Mouse (Mus musculus): ENCODE data around the gene Pdzk1.

The Pdzk1 gene

DNA sequence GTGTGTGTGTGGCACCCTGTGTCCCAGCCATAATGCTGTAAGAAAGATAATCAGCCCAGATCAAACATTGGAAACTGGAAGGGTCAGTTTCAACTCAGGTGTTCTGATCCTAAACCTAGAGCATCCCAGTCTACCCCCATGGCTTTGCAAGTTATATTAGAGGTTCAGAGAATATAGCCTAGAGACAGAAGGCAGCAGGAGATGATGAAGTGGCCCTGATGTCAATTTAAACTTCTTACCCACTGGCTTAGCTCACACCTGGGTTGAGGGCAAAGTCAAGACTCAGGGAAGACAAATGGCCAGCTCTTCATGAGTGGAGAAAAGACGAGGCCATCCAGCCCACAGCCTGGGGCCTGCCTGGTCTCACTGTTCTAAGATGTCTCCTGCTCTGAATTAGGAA is at the start of gene Pdzk1, which contains the start of gene Cd160:
Pdzk1 (plus strand) TSS at position 301 of the 400 bp plus-strand sequence.
Cd160 (minus strand) TSS at position 368 of the 400 bp plus-strand sequence.
- DNase-seq = no peak

DNA sequence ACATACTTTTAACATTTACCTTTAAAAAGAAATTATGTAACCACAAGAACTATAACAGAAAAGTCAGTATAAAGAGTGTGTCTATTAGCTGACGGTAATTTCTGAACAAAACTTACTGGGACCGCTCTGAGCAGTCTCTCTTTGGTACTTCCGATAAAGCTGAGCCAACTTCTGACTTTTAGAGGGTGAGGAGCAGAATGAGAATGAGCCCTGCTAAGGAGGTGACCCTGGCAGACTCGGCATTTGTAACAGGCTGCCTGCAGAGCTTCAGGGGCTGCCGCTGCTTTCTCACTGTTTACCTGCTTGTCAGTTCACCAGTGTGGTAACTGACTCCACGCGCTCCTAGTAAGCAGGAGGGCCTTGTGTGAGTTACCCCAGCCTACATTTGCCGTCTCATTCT is 46.8 kb upstream of the Pdzk1 start:
- DNase-seq = no peak

DNA sequence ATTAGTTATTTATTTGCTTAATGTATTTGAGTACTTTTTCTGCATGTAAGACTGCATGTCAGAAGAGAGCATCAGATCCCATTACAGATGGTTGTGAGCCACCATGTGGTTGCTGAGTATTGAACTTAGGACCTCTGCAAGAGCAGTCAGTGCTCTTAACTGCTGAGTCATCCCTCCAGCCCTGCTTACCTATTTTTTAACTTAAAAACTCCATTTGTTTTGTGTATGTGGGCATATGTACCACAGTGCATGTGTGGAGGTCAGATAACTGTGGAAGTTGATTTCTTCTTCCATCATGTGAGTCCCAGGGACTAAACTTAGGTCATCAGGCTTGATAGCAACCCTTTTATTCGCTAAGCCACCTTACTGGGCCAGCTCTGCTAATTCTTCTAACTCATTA is 41.3 kb upstream of the Pdzk1 start:
- DNase-seq = no peak

DNA sequence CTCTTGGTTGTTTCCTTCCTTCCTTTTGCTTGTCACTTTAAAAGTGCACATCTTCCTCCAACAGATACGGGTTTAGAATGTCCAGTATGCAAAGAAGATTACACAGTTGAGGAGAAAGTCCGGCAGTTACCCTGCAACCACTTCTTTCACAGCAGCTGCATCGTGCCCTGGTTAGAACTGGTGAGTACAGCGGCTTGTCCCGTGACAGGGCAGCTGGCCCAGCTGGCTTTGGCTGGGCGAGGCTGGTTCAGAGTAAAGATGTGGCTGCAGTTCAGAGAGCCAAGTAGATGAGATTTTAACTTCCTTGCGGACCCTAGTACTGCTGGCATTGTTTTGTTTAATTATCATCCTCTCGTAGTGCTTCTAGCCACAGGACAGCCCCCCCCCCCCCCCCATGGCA is 40.6 kb upstream of the Pdzk1 start:
- no peak for DNase-seq

DNA sequence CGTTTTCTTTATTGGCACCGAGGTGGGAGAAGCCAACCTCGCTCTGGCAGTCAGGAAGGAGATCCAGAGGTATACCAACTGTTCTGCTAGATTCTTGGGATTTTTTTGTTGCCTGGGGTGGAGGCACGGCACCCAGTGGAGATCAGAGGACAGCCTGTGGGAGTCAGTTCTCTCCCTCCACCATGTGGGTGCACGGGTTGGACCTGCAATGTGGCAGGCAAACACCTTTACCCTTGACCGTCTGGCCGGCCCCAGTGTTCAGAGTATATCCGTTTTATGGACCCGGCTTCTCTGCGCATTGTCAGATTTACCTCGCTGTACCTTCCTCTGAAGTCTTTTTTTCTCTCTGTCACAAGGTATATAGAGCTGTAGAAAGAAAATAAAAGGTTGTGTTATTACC is 28.8 kb upstream of the Pdzk1 start:
- no peak for DNase-seq

DNA sequence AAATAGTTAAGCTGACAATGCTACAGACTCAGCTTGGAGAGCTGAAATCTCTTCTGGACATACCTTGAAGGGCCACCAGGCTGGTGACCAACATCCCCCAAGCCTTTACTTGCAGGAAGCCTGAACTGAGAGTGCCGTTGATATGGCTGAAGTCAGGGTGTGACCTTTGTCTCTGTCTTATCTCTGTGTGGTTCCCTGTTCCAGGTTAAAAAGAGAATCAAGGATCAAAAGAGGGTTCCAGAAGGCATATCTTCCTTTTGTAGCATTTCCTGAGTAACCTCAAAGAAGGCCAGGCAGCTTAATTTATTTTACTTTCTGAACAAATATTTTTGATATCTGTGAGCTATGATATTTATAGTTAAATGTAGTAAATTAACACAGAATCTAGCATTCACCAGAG is 26.9 kb upstream of the Pdzk1 start:
- no peak for DNase-seq

DNA sequence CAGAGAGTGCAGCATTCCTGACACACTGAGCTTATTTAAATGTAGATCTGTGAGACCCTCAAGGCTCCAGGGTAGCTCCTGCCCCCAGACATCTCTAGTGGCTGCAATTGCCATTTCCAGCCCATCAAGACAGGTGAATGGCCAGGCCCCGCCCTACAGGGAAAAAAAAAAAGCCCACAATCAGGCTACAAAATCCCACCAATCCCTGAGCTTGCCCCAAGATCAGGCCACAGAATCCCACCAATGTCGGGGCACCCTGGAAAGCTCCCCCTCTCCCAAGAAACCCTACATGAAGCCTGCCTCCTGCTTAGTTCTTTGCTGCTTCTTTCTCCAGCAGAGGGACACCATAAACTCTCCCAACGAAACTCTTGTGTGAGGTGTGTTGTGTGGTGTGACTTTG is 20.9 kb upstream of the Pdzk1 start:
- DNase-seq = no peak

DNA sequence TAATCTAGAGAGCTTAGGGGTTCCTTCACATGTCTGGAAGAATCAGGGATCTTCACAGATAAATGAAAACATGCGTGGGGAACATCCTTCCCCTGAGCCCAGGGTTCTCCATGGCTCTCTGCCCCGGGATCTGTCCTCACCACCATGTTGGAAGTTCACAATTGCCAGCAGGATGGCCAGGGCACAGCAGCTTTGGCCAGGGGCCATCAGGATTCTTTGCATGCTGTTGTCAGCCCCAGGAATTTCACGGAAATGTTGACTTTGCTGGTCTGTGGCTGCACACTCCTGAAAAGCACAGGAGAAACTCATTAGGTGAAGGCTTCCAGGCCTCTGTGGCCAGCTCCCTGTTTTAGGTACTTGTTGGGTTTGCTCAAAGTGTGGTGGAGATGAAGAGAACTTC is 20.4 kb upstream of the Pdzk1 start:
- DNase-seq = no peak

DNA sequence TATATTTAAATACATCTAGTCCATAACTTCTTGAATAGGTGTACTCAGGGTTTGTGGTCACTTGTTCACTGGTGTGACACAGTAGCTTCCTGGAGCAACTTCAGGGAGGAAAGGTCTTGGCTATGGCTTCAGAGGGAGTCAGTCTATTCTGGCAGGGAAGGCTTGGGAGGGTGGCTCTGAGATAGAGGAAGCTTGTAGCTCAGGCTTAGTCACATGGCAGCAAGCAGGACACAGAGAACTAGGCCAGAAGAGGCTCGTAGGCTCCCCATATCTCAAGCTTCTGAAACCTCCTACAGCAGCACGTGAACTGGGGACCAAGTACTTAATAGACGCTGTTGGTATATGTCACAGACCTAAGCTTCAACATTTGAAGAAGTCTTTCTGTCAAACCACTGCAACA is 17.9 kb upstream of the Pdzk1 start:
- DNase-seq = no peak

DNA sequence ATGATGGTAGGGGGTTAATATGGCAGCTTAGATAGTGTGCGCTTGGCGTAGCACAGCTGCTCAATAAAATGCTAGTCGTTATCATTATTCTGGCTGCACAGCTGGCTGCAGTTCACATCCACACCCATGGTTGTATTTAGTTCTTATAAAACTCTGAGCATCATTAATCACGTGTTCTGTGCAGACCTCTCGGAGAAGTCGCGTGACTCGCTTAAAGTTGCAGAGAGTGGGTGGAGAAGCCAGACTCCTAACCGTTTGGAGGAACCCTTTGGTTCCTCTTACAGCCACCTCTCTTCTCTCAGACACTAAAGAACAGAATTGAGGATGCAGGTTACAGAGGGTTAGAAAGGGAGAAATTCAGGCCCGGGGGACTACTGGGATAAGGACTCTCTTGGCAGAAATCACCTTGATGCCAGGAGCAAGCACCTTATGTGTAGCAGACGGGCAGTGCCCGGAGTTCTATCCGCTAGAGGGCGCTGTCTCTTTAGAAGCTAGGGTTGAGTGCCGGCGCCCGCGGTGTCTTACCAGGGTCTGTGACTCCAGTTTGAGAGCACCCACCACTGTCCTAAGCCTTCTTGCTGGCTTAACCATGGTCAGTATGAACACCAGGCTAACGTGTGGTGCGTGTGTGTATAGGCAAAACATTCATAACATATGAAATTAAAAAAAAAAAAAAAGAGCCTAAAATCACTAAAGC is 16.5 kb upstream of the Pdzk1 start:
- peak; percentile 67 to 72 for DNase-seq

DNA sequence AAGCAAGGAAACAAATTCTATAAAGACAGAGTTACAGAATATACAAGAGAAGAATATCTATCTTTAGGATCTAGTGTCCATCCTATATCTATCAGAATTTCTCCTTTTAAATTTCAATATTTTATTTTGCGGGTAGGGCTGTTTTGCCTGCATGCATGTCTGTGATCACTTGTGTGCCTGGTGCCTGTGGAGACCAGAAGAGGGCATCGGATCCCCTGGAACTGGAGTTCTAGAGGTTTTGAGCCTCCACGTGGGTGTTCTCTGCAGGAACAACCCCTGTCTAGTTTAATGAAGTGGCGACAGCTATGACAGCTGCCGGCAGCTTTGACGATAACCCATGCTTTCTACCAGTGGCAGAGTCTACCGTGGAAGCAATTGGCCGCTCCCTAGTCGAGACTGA is 16.0 kb upstream of the Pdzk1 start:
- DNase-seq = peak; percentile 27 to 32

DNA sequence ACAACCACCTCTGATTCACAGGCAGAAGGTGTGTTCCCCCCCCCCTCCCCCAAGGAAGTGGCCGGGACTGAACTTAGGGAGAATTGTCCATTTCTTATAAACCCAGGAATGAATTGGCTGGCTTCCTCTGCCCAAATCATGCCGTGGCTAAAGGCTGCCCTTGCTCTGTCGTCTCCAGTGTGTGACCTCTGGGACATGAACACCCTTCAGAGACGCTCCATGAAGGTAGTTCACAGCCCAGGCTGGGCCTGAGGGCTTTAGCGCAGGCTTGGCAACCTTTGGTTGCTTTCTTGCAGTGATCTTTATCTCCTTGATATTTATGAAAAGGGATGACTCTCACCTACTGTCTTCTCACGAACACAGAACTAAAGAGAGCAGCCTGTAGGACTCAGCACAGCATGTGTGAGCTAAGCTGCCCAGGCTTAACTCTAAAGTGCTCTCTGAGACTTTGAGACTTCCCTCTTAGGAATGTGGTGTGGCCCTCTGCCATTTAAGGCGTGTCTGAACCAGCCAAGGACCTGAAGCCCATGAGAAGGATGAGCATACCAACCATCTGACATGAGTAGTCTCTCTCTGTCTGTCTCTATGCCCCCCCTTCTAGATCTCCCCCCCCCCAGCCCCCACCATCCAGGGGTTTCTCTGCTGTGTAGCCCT is 15.4 kb upstream of the Pdzk1 start:
- no peak for DNase-seq

DNA sequence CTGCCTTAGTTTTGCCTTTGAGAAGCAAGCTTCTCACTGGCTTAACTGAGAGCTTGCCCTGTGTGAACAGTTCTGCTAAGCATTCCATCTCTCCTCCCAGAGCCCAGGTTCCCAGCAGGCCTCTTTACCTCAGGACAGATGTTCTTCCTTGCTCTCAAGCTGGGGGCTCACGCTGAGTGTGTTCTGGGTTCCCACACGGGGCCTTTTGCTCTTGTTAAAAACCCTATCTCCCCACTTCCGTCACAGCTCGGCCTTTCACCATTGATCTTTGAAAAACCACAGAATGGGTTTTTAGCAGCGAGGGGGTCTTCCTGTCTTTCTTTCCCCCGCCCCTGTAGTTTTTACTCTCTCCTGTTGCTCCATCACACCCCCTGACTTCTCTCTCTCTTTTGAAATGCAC is 14.7 kb upstream of the Pdzk1 start:
- DNase-seq = peak; percentile 53 to 73

DNA sequence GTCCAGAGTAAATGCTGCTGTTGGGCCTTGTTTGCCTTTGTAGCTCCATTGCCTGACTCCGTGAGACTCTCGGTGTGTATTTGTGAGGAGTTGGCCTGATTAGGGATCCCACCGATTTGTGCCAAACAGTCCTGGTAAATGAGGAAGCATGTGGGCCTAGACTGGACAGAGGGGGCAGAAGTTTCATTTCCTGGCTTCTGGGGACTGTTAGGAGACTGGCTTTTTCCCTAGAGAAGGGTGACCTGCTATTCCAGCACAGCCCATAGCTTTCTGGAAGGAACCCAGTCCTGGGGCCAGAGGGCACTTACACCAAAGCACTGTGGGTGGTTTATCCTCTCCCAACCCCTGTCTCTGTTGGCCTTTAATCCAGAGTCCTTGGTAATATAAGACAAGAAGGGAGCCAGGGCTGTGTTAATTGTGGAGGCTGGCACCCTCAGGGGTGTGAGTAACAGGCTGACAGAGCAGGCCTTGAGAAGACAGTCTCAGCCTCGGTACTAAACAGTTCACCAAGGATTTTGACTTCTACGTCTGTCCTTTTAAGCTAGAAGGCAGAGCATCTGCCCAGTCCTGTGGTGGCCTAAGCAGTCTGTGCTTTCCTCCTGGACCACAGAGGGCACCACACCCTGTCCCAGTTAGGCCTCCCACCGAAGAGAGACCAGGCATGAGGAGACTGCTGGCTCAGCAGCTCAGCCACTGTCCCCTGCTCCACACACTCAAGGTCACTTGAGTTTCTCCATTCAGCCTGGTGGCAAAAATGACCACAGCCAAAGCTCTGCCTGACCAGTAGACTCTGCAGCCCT is 8.8 kb upstream of the Pdzk1 start:
- DNase-seq = no peak

DNA sequence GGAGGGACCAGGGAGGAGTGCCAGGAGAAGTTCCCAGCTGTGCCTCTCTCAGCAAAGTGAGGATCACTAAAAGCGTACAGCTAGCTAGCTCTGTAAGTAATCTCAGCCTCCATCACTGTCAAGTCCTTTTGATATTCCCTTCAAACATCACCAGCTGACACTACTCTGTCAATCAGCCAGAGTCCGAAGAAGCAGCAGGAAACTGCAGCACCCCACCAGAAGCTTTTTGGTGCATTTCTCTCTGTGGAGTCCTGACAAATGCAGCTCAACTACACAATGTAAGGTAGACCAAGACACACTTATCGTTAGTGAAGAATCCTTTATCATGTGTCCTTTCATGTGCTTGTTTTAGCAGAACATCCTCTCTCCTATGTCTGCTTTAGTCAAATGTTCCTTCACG is 7.5 kb upstream of the Pdzk1 start:
- DNase-seq = no peak

DNA sequence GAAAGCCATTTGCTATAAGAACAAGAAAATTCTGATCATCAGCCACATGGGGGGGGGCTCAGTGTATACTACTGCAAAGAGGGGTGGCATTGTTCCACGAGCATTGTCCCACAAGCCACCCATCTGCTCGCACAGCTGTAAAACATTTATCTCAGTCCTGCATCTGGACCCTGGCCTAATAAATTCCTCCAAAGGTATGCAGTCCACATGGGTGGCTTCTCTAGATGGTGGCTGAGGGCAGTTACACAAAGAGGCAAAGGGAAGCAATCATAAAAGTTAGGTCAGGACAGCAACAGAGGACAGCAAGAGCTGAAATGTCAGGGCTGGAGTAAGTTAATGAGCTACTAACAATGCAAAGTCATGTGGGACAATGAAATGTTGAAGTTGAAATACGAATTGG is 5.4 kb upstream of the Pdzk1 start:
- DNase-seq = no peak

DNA sequence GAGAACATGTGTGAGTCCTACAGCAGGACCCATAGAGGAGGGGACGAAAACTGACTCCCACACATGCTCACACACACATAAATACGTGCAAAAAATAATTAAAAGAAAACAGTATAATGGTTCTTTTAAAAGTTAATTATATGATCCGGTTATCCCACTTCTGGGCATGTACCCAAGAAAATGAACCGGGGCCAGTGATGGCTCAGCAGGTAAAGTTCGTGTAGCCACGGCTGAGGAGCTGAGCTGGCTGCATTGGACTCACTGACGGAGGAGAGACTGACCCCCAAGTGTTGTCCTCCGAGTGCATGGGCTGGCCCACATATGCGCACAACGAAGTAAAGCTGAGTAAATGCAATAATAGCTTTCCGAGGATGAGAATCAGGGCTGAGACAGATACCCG is 4.5 kb upstream of the Pdzk1 start:
- DNase-seq = no peak

DNA sequence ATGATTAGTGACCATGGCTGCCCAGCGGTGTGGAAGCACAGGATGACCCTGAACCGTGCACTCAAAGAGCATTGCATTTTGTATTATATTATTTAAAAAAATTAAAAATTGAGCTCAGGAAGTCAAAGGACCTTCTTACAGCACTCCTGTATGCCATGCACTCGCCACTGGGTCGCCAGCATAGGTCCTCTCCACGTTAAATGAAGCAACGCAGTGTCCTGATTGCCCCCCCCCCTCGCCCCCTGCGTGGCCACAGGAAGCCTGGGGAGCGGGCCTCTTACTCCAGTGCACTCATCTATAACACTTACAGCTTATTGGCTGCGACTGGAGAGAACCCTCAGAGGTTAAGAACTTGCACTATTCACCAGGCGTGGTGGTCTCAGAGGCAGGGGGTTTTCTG is 3.8 kb upstream of the Pdzk1 start:
- DNase-seq = no peak

DNA sequence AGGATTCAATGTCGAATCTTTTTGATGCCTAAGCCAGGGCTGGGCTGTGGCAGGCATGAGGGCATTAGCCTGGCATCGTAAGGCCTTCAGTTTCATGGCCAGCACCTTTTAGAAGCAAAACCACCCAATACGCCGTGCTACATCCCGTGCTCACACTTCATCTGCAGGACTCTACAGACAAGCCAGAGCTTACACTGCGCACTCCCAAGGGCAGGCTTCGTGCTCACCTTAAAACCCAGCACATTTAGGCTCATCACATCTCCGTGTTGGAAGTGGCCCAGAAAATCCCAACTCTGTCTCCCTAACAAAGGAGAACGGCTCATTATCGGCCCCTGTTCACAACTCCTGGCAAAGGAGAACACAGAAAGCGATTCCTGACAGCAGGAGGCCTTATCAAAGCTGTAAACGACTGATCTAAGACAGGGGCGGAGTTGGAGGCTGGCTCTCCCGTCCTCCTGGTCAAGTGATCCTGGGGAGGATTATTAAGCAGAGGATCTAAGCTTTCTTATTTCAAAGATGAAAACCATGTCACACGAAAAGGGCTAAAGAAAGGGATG is 698 bp upstream of the Pdzk1 start:
- no peak for DNase-seq

DNA sequence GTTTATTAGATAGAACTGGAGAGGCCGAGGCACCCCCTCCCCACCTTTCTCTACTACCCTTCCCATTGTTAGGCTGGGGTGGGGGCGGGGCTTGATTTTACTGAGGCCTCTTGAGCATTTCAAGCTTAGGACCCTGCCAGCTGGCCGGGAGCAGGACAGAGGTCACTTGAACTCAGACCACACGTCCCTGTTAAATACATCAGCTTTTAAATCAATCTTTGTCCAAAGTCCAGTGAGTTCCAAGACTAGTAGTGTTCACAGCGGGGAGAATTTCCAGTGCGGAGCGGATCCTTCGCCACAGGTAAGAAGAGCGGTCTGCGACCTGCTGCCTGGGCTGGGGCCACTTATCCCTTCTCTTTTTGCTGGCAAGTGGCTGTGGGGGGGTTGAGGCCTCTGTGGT is 772 bp downstream of the Pdzk1 start:
- DNase-seq = no peak

DNA sequence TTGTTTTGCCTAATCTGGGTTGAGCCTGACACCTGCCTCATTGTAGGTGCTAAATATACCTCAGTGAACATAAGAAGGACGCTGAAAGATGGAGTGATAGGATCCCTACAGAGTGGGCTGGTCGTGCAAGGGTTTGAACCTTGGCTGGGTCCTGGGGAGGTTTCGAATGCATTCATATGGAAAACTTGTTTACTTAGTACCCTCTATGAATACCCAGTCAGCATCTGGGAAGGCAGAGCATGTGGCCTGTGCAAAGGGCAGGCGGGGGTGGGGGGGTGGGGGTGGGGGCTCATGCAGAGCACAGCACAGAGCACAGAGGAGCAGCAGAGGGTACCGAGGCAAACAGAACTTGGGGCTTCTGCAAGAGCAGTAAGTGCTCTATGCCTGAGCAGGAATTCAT is 3.8 kb downstream of the Pdzk1 start:
- DNase-seq = no peak

DNA sequence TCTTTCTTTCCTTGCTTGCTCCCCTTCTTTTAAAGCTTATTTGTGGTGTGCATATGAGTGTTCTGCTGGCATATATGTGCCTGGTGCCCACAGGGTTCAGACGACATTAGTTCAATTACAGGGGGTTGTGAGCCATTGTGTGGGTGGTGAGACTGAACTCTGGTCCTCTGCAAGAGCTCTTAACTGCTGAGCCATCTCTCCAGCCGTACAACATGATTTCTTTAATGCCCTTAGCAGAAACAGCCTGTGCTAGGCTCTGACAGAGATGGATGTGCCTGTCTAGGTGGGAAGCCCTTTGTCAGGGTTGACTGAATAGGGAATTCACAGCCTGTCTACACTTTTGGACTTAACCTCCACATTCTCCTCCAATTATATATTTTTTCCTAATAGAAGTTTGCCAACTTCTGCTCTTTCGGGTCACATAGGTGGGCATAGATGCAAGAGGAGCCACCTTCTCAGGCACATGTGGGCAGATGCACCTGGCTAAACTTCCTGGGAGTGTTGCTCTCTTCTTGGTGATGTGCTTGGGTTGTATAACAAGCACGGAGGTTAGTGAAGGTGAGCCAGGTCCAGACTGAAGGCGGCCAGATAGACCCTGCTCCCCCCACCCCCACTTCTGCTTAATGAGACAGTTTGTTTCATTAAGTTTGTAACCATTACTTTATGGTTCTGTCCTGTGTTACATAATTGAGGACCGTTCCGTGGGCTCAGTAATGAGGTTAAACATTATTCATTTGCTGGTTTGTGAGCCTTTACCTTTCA is 5.7 kb downstream of the Pdzk1 start:
- no peak for DNase-seq

DNA sequence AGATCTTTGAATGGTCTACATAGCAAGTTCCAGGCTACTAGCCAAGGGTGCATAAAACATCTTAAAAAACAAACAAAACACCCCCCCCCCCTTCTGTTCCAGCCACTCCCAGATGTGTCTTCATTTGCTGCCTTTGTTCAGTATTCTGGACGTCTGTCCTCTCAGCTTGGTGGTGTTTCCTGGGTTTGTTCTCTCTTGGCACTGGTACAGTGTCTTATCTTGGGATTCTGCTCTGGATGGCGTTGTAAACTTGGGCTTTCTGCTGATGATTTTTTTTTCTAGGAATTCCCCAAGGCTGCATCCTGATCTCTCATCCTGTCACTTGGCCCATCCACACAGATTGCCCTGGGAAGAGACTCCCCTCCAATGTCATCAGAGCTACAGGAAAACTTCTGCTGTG is 7.3 kb downstream of the Pdzk1 start:
- no peak for DNase-seq
